Mouse (Mus musculus) intestine, postnatal 0 days (tissue): ENCODE data around the gene Srp54b. TPM values are rescaled to one million over a fixed set of nuclear protein-coding genes. Genes with fewer than 3 reads are reported as not detected.
A peak's percentile ranks its signal among the peaks of the same experiment; 100 is the strongest.
"Not testable (repeated sequence)": the region's sequence is repeated elsewhere in the genome, so short reads cannot be mapped to it uniquely, and the experiment has no call there.

Experiments used
- ATAC-seq: fragments of 200-750 bp; cut with Nextera tagmentation; 2 replicates; pipeline ENCODE4 v1.8.0; 2017; ENCODE audit warnings: mild to moderate bottlenecking, moderate TSS enrichment, moderate library complexity
- H3K27ac ChIP-seq: fragments of 300-500 bp; sonication (generic); 2 replicates; pipeline ENCODE4 v1.5.1; 2014; ENCODE audit warnings: mild to moderate bottlenecking, low read depth, low read length, moderate library complexity
- H3K27me3 ChIP-seq: fragments of 300-500 bp; sonication (generic); replicated peaks from 2 replicates; pipeline ENCODE4 v1.6.1; 2014; ENCODE audit warnings: low read length, mixed read lengths; ENCODE audit not compliant: control insufficient read depth, insufficient read depth
- H3K36me3 ChIP-seq: fragments of 300-500 bp; sonication (generic); 2 replicates; pipeline ENCODE4 v1.6.1; 2014; ENCODE audit warnings: mild to moderate bottlenecking, moderate library complexity; ENCODE audit not compliant: control insufficient read depth, insufficient read depth
- H3K4me1 ChIP-seq: fragments of 300-500 bp; sonication (generic); replicated peaks from 2 replicates; pipeline ENCODE4 v1.6.1; 2014; ENCODE audit warnings: antibody characterized with exemption, low read length, mixed read lengths; ENCODE audit not compliant: control insufficient read depth, insufficient read depth
- H3K4me2 ChIP-seq: fragments of 300-500 bp; sonication (generic); replicated peaks from 2 replicates; pipeline ENCODE4 v1.6.1; 2014; ENCODE audit warnings: low read depth, mild to moderate bottlenecking, moderate library complexity
- H3K4me3 ChIP-seq: fragments of 300-500 bp; sonication (generic); 2 replicates; pipeline ENCODE4 v1.5.1; 2014; ENCODE audit warnings: low read depth, low read length
- H3K9ac ChIP-seq: fragments of 300-500 bp; sonication (generic); 2 replicates; pipeline ENCODE4 v1.6.1; 2014; ENCODE audit warnings: mild to moderate bottlenecking, low read depth, low read length
- H3K9me3 ChIP-seq: fragments of 300-500 bp; sonication (generic); 2 replicates; pipeline ENCODE4 v1.6.1; 2016; ENCODE audit warnings: mixed run types; ENCODE audit not compliant: control insufficient read depth
- WGBS: fragments of 180-500 bp; shearing (Covaris S2); extraction: QIAGEN DNeasy Blood & Tissue Kit; methylation state at CpG from one replicate; pipeline ENCODE4 v1.1.7; 2014; 5-methylcytosine and 5-hydroxymethylcytosine counted together
- polyA plus RNA-seq: library from polyadenylated mRNA; unstranded; fragments of >200 nt; fragmentation: Nextera tagmentation; extraction: Ambion mirVana; gene quantifications from 2 replicates; pipeline ENCODE4 v1.2.1, GENCODE M21; 2015

The Srp54b gene
- 34.7 and 39.1 TPM in 2 replicates for polyA plus RNA-seq

- H3K27me3 ChIP-seq, H3K36me3 ChIP-seq, H3K4me3 ChIP-seq, H3K4me2 ChIP-seq, H3K9me3 ChIP-seq, H3K27ac ChIP-seq, H3K4me1 ChIP-seq, H3K9ac ChIP-seq: not testable (repeated sequence)
- ATAC-seq: peak; percentile 98
- WGBS: no CpG with 5 or more reads among the region's 57 CpGs
Measured at GRCm38 (mm10) chr12:55154559-55155448, at the start of gene Srp54b. Gene Srp54b, plus strand, starts transcription at chr12:55155104.

- no CpG with 5 or more reads among the region's 7 CpGs for WGBS
- not testable (repeated sequence) for H3K4me3 ChIP-seq, H3K9ac ChIP-seq
Measured at GRCm38 (mm10) chr12:55112616-55113015, 42.3 kb upstream of the Srp54b start.

GRCm38 (mm10) chr12:55124242-55124641, 30.7 kb upstream of the Srp54b start, which contains the start of gene Fam177a:
Gene Fam177a, plus strand, starts transcription at chr12:55124469.
- H3K4me3 ChIP-seq, H3K27me3 ChIP-seq, H3K36me3 ChIP-seq, H3K4me1 ChIP-seq, H3K9ac ChIP-seq, H3K27ac ChIP-seq, H3K4me2 ChIP-seq, H3K9me3 ChIP-seq: not testable (repeated sequence)
- WGBS: no CpG with 5 or more reads among the region's 40 CpGs
- ATAC-seq: peak; percentile 97

More at GRCm38 (mm10) chr12:55112616-55113015, 42.3 kb upstream of the Srp54b start:
- H3K9me3 ChIP-seq, ATAC-seq, H3K27ac ChIP-seq, H3K27me3 ChIP-seq, H3K4me1 ChIP-seq, H3K4me2 ChIP-seq, H3K36me3 ChIP-seq: not testable (repeated sequence)

GRCm38 (mm10) chr12:55124731-55125130, 30.2 kb upstream of the Srp54b start:
- not testable (repeated sequence) for H3K4me1 ChIP-seq, H3K9me3 ChIP-seq, H3K27me3 ChIP-seq, H3K36me3 ChIP-seq, H3K27ac ChIP-seq, H3K9ac ChIP-seq, H3K4me3 ChIP-seq, H3K4me2 ChIP-seq
- WGBS: no CpG with 5 or more reads among the region's 18 CpGs
- ATAC-seq: peak; percentile 62

GRCm38 (mm10) chr12:55135540-55135939, 19.4 kb upstream of the Srp54b start:
- not testable (repeated sequence) for H3K36me3 ChIP-seq, H3K4me2 ChIP-seq, H3K4me3 ChIP-seq, H3K27ac ChIP-seq, H3K4me1 ChIP-seq, H3K9ac ChIP-seq, H3K27me3 ChIP-seq, H3K9me3 ChIP-seq
- peak; percentile 50; the same call in 1 of the 2 replicates for ATAC-seq
- WGBS: no CpG with 5 or more reads among the region's 6 CpGs

GRCm38 (mm10) chr12:55137859-55138258, 17.0 kb upstream of the Srp54b start:
- WGBS: no CpG with 5 or more reads among the region's 6 CpGs
- not testable (repeated sequence) for H3K4me3 ChIP-seq, ATAC-seq

GRCm38 (mm10) chr12:55155449-55155783, 512 bp downstream of the Srp54b start:
- not testable (repeated sequence) for H3K9me3 ChIP-seq, H3K36me3 ChIP-seq, H3K27me3 ChIP-seq, H3K27ac ChIP-seq, H3K4me1 ChIP-seq, H3K4me2 ChIP-seq, H3K9ac ChIP-seq, H3K4me3 ChIP-seq
- ATAC-seq: peak; percentile 39
- 2% methylated on average over 8 of the region's 24 CpGs for WGBS

More at GRCm38 (mm10) chr12:55137859-55138258, 17.0 kb upstream of the Srp54b start:
- not testable (repeated sequence) for H3K9me3 ChIP-seq, H3K4me1 ChIP-seq, H3K36me3 ChIP-seq, H3K9ac ChIP-seq, H3K4me2 ChIP-seq, H3K27me3 ChIP-seq, H3K27ac ChIP-seq

GRCm38 (mm10) chr12:55167034-55167557, 12.2 kb downstream of the Srp54b start:
- not testable (repeated sequence) for ATAC-seq, H3K4me3 ChIP-seq, H3K27ac ChIP-seq, H3K4me2 ChIP-seq, H3K9ac ChIP-seq, H3K9me3 ChIP-seq, H3K27me3 ChIP-seq, H3K36me3 ChIP-seq, H3K4me1 ChIP-seq
- WGBS: no CpG with 5 or more reads among the region's 7 CpGs

GRCm38 (mm10) chr12:55187686-55188085, 32.8 kb downstream of the Srp54b start:
- H3K4me2 ChIP-seq, H3K4me1 ChIP-seq, H3K36me3 ChIP-seq, H3K9ac ChIP-seq, H3K4me3 ChIP-seq, H3K27me3 ChIP-seq, H3K27ac ChIP-seq, ATAC-seq, H3K9me3 ChIP-seq: not testable (repeated sequence)
- no CpG with 5 or more reads among the region's 8 CpGs for WGBS
